Mouse (Mus musculus) stomach, postnatal 0 days (tissue): ENCODE results near the gene Ppbp. TPM values are rescaled to one million over a fixed set of nuclear protein-coding genes. Genes with fewer than 3 reads are reported as not detected.

Experiments
- ATAC-seq: fragments of 200-750 bp; cut with Nextera tagmentation; 2 replicates; pipeline ENCODE4 v1.8.0; 2017; ENCODE audit not compliant: low FRiP score, low TSS enrichment
- DNase-seq: peaks from one replicate; pipeline ENCODE4 v3.0.0-alpha.2; 2016; ENCODE audit warnings: low spot score
- H3K27ac ChIP-seq: fragments of 300-500 bp; sonication (generic); replicated peaks from 2 replicates; pipeline ENCODE4 v1.5.1; 2014; ENCODE audit warnings: mild to moderate bottlenecking, control low read depth
- H3K27me3 ChIP-seq: fragments of 300-500 bp; sonication (generic); 2 replicates; pipeline ENCODE4 v1.6.1; 2014; ENCODE audit warnings: low read length; ENCODE audit not compliant: control insufficient read depth, insufficient read depth
- H3K36me3 ChIP-seq: fragments of 300-500 bp; sonication (generic); 2 replicates; pipeline ENCODE4 v1.6.1; 2014; ENCODE audit warnings: low read length, mixed read lengths; ENCODE audit not compliant: control insufficient read depth, insufficient read depth
- H3K4me1 ChIP-seq: fragments of 300-500 bp; sonication (generic); replicated peaks from 2 replicates; pipeline ENCODE4 v1.6.1; 2014; ENCODE audit warnings: antibody characterized with exemption; ENCODE audit not compliant: control insufficient read depth, insufficient read depth
- H3K4me2 ChIP-seq: fragments of 300-500 bp; sonication (generic); replicated peaks from 2 replicates; pipeline ENCODE4 v1.6.1; 2014; ENCODE audit warnings: low read depth, mild to moderate bottlenecking, control low read depth, moderate library complexity
- H3K4me3 ChIP-seq: fragments of 300-500 bp; sonication (generic); 2 replicates; pipeline ENCODE4 v1.5.1; 2014; ENCODE audit warnings: low read depth, low read length, control low read depth
- H3K9ac ChIP-seq: fragments of 300-500 bp; sonication (generic); 2 replicates; pipeline ENCODE4 v1.6.1; 2014; ENCODE audit warnings: mild to moderate bottlenecking, low read length, control low read depth, mixed read lengths
- H3K9me3 ChIP-seq: fragments of 300-500 bp; sonication (generic); 2 replicates; pipeline ENCODE4 v1.6.1; 2016; ENCODE audit warnings: low read length; ENCODE audit not compliant: control insufficient read depth
- EP300 ChIP-seq: optimal IDR thresholded peaks from 2 replicates; pipeline ENCODE3; 2016; ENCODE audit warnings: antibody characterized with exemption
- WGBS: fragments of 180-500 bp; shearing (Covaris S2); extraction: QIAGEN DNeasy Blood & Tissue Kit; methylation state at CpG from one replicate; pipeline ENCODE4 v1.1.7; 2014; 5-methylcytosine and 5-hydroxymethylcytosine counted together
- microRNA-seq: library from miRNA; unstranded; fragments of <30 nt; microRNA quantifications from one replicate; pipeline ENCODE4, GENCODE M21; 2016
- polyA plus RNA-seq: library from polyadenylated mRNA; unstranded; fragments of >200 nt; fragmentation: Nextera tagmentation; extraction: Ambion mirVana; gene quantifications from 2 replicates; pipeline ENCODE4 v1.2.1, GENCODE M21; 2015

Gene Ppbp
- polyA plus RNA-seq, 1 experiment from 2014 or later: 4.4 TPM

DNA sequence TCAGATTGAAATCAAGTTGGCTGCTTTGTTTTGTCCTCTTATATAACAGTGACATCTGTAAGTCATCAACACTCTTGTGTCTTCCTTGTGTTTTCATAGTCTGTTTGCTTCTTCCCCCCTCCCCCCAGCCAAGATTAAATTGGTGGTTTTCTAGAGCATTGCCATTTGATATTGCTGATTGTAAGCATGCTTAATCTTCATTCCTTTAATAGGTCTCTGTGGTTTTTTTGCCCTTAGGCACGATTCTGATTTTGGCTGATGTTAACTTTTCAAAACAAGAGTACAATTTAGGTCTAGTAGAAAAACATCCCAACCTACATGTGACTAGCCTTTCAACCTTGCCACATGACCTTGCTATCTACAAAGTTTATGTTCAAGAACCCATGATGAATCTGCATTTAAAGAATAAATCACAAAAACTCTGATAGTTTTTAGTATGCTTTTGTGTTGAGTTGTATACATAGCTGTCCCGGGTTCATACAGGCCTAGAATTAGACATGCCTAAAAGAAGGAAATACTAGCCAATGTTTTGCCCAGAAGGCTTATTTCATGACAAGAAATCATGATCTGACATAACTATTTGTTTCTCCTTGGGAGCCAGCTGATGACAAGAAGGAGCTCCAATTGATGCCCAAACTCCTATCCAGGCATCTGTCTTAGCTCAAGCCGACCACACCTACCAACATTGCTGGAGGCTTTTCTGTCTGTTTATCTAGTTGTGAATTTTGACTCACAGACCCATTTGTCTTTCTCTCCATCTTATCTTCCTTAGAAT, 39.0 kb downstream of the Ppbp start:
- Histone ChIP-seq H3K4me2 (no peak overlapping the region), H3K4me3 (no peak overlapping the region), H3K27ac (no peak overlapping the region), H3K27me3 (no peaks in the 10 kb centered on the region), H3K4me1 (no peaks in the 10 kb centered on the region), H3K9ac (no peak overlapping the region), H3K36me3 (no peaks in the 10 kb centered on the region), H3K9me3 (no peaks in the 10 kb centered on the region)
- WGBS: 48% methylated on average over 3 of the region's 3 CpGs
- no peak for TF ChIP-seq EP300
- no peak for ATAC-seq
- no peak for DNase-seq

Small RNAs within 50 kb of the gene (microRNA-seq; reads per million reads assigned to microRNA genes)
- gene Gm24322: not detected

Other genes with a start within 250 kb of the Ppbp start
- 2.2 and 2.3 TPM in 2 replicates for gene Afm, start 249.6 kb upstream of the Ppbp start, polyA plus RNA-seq
- 0.16 TPM in 1 of 2 replicates, not detected in the other for gene 5830473C10Rik, start 207.4 kb upstream of the Ppbp start, polyA plus RNA-seq
- 14.5 and 14.9 TPM in 2 replicates for gene Rassf6, start 127.9 kb upstream of the Ppbp start, polyA plus RNA-seq
- gene Cxcl5, start 9.2 kb upstream of the Ppbp start, polyA plus RNA-seq: 0.05 and 0.10 TPM in 2 replicates
- 159 and 216 TPM in 2 replicates for gene Pf4, start 3.9 kb downstream of the Ppbp start, polyA plus RNA-seq
- 0.05 and 0.10 TPM in 2 replicates for gene Cxcl3, start 17.6 kb downstream of the Ppbp start, polyA plus RNA-seq
- gene Cxcl15, start 26.0 kb downstream of the Ppbp start, polyA plus RNA-seq: 0.58 and 0.70 TPM in 2 replicates
- 0.38 and 0.93 TPM in 2 replicates for gene Cxcl1, start 122.7 kb downstream of the Ppbp start, polyA plus RNA-seq
- gene Cxcl2, start 135.4 kb downstream of the Ppbp start, polyA plus RNA-seq: 0.15 and 0.16 TPM in 2 replicates
- 44.2 and 45.5 TPM in 2 replicates for gene Mthfd2l, start 162.6 kb downstream of the Ppbp start, polyA plus RNA-seq